Mouse (Mus musculus) spleen, adult 2 months (tissue): Measurements from ENCODE around the gene Pabpc4. TPM values are rescaled to one million over a fixed set of nuclear protein-coding genes. Genes with fewer than 3 reads are reported as not detected.
"Not testable (repeated sequence)": the region's sequence is repeated elsewhere in the genome, so short reads cannot be mapped to it uniquely, and the experiment has no call there.

Experiments used
- DNase-seq, 2 experiments: peaks; one replicate each; pipeline versions ENCODE4 v3.0.0 to v3.0.0-alpha.2; 2012 to 2021; ENCODE audit warnings: low spot score in 2 of 2, low read depth in 1 of 2
- H3K27ac ChIP-seq: fragments of 200-500 bp; 2 replicates; pipeline ENCODE4 v1.5.1; 2012; ENCODE audit warnings: low read length, inconsistent platforms; ENCODE audit not compliant: insufficient read depth
- H3K27me3 ChIP-seq: fragments of 200-500 bp; 2 replicates; pipeline ENCODE4 v1.6.1; 2012; ENCODE audit warnings: mild to moderate bottlenecking, moderate library complexity, low read length, inconsistent platforms; ENCODE audit not compliant: control insufficient read depth, insufficient read depth
- H3K36me3 ChIP-seq: fragments of 200-500 bp; 2 replicates; pipeline ENCODE4 v1.6.1; 2012; ENCODE audit warnings: mild to moderate bottlenecking, low read length, inconsistent platforms; ENCODE audit not compliant: control insufficient read depth, insufficient read depth
- H3K4me1 ChIP-seq: fragments of 200-500 bp; 2 replicates; pipeline ENCODE4 v1.6.1; 2011; ENCODE audit warnings: inconsistent platforms; ENCODE audit not compliant: control insufficient read depth, insufficient read depth, insufficient read length
- H3K4me3 ChIP-seq: fragments of 200-500 bp; 2 replicates; pipeline ENCODE4 v1.5.1; 2011; ENCODE audit warnings: mild to moderate bottlenecking, inconsistent platforms; ENCODE audit not compliant: insufficient read depth, insufficient read length; ENCODE audit errors: extremely low read depth
- CTCF ChIP-seq: fragments of 200-500 bp; IDR thresholded peaks from 2 replicates; pipeline ENCODE4 v1.5.1; 2011; ENCODE audit warnings: mild to moderate bottlenecking, inconsistent platforms; ENCODE audit not compliant: insufficient read depth, insufficient read length, insufficient replicate concordance; ENCODE audit errors: extremely low read depth
- POLR2A ChIP-seq: fragments of 200-500 bp; IDR thresholded peaks from 2 replicates; pipeline ENCODE4 v1.6.1; 2011; ENCODE audit warnings: low read depth, low read length, inconsistent platforms
- WGBS: fragments of 180-500 bp; shearing (Covaris S2); methylation state at CpG from one replicate; pipeline ENCODE4 v1.1.7; 2018; 5-methylcytosine and 5-hydroxymethylcytosine counted together
- polyA plus RNA-seq: library from polyadenylated mRNA; depleted of rRNA; stranded (reverse); fragments of >200 nt; gene quantifications from 2 replicates; pipeline ENCODE4 v1.2.3, GENCODE M21; 2012

Pabpc4 gene
- polyA plus RNA-seq, 1 experiment, result 137 TPM

DNA sequence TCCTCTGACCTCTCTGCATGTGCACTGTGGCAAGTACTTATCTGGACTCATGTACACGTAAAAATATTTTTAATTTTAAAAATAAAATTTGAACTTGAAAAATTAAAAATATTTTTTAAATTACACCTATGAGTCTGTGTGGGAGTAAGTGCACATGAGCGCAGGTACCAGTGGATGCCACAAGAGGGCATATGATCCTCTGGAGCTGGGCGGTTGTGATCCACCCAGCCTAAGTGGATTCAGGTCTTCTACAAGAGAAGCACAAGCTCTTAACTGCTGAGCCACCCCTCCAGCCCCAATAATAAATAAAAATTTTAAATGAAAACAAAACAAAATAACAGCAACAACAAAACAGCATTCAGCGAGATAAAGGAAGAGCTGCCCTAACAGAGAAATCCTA lies 71.0 kb downstream of the Pabpc4 start:
- Histone ChIP-seq H3K4me3 (no peak overlapping the region), H3K4me1 (no peaks in the 10 kb centered on the region), H3K27me3 (no peaks in the 10 kb centered on the region), H3K36me3 (no peaks in the 10 kb centered on the region), H3K27ac (no peak overlapping the region)
- WGBS, result 95% methylated on average over 4 of the region's 4 CpGs
- no peak for TF ChIP-seq CTCF
- DNase-seq, result no peak

DNA sequence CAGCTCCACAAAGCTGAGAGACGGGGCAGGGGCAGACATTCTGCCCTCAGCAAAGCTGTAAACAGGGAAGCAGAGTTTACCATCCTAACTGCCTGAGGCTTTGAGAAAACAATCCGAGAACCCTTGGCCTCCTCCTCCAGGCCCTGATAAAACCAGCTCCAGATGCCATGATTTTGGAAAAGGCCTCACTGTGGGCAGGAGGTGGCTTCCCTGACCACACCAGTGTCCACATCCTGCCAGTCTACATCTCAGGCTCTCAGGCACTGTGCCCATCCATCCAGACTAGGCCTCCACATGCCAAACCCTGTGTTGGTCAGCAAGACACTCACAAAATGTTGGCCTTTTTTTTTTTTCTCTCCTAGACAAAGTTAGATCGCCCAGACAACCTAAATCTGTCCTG lies 72.0 kb downstream of the Pabpc4 start:
- no peak for DNase-seq
- H3K36me3 ChIP-seq, result no peaks in the 10 kb centered on the region
- H3K27ac ChIP-seq, result no peak overlapping the region
- H3K27me3 ChIP-seq, result no peaks in the 10 kb centered on the region
- H3K4me1 ChIP-seq, result no peaks in the 10 kb centered on the region
- H3K4me3 ChIP-seq, result no peak overlapping the region
- 81% methylated on average over 3 of the region's 3 CpGs for WGBS
- no peak for TF ChIP-seq CTCF
- no peak for TF ChIP-seq POLR2A

DNA sequence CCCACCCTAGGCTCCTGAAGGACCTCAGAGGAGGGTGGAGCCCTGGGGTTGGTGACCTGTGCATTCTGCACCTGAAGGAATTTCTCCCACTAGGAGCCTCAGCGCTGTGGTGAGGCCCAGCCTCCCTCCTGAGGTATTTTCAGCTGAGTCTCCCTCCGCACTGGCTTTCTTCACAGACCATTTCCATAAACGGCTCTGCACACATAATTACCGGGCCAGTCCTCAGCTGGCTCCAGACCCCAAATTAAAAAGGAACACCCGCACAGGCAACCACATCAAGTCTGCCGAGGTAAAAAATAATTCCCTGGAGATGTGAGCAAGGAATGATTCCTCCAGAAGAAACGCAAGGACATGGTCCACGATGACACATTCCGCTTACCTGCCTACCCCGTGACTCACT lies 73.1 kb downstream of the Pabpc4 start:
- 92% methylated on average over 10 of the region's 10 CpGs for WGBS
- not testable (repeated sequence) for H3K27me3 ChIP-seq, H3K4me1 ChIP-seq, DNase-seq, H3K4me3 ChIP-seq, H3K36me3 ChIP-seq, H3K27ac ChIP-seq

DNA sequence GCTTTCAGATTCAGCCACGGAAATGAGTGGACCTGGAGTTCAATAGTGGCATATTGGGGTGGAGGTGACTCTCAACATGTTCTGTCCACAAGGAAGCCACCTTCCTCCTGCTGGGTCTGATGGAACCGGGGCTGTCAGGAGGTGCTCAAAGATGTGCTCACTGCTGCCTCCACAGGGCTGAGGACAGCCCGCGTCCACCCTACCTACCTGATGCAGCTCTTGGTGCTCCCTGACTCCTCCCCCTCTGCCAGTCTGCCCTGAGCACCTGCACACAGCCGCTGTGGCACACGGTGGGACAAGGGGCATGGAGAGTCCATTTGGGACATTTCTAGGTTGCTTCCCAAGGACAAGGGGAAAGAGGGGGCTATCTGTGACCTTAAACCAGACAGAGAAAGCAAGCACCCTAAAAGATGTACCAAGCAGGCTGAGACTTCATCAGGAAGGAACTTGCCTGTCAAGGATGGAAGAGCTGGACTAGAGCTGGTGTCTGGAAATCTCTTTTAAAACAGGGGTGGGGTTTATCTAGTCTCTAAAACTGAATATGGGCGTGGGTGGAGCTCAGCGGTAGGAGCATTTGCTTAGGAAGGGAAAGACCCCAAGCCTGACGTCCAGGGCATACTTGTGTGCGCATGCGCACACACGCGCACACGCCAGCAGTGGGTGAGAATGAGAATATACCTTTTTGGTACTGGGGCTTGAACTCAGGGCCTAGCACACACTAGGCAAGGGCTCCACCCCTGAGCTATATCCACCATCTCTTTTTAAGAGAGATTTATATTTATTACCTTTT lies 73.8 kb downstream of the Pabpc4 start:
- Histone ChIP-seq H3K36me3 (no peaks in the 10 kb centered on the region), H3K4me3 (no peak overlapping the region), H3K4me1 (no peaks in the 10 kb centered on the region), H3K27me3 (no peaks in the 10 kb centered on the region), H3K27ac (no peak overlapping the region)
- TF ChIP-seq CTCF (no peak), POLR2A (no peak)
- WGBS, result 87% methylated on average over 14 of the region's 14 CpGs
- DNase-seq, result no peak

DNA sequence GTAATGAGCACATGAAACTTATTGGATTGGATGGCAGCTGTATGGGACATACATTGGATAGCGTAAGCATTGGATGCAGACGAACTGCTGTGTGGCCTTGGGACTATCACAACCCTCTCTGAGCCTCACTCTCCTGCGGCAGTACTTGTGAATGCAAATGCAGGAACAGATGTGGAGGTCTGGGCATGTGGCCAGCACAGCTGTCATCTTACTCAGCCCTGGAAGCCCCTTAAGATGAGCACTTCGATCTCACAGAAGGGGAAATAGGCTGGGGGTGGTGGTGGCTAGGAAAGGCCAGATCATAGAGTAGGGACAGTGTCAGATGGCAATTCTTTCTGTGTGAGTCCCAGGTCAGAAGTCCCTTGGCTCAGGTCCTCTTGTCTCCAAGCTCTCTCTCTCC lies 75.5 kb downstream of the Pabpc4 start:
- Histone ChIP-seq H3K36me3 (no peaks in the 10 kb centered on the region), H3K27me3 (peaks cover 7% of the 10 kb centered on the region), H3K4me3 (no peak overlapping the region), H3K4me1 (peaks cover 6% of the 10 kb centered on the region), H3K27ac (no peak overlapping the region)
- no peak for TF ChIP-seq POLR2A
- TF ChIP-seq CTCF, result no peak
- 65% methylated on average over 4 of the region's 4 CpGs for WGBS
- DNase-seq, result no peak

DNA sequence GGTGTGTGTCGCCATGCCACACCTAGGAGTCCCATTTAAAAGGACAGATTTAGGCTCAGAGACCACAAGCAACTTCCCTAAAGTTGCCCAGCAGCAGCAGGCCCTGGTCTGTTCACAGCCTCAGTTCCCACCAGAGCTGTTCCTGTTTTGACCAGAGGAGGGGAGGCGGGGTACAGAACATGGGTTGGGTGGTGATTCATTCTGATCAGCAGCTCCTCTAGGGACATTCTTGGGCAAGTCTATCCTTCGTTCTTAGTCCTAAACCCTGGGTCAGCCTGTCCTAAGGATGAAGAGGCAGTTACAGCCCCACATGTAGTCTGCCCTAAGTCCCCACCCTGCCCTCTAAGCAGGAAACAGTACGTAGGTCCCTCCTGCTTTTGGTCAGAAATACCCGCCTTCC lies 78.1 kb downstream of the Pabpc4 start:
- Histone ChIP-seq H3K4me3 (no peak overlapping the region), H3K27ac (no peak overlapping the region), H3K4me1 (peaks cover 11% of the 10 kb centered on the region), H3K27me3 (peaks cover 14% of the 10 kb centered on the region), H3K36me3 (no peaks in the 10 kb centered on the region)
- WGBS, result 56% methylated on average over 5 of the region's 5 CpGs
- no peak for DNase-seq
- no peak for TF ChIP-seq CTCF
- no peak for TF ChIP-seq POLR2A

DNA sequence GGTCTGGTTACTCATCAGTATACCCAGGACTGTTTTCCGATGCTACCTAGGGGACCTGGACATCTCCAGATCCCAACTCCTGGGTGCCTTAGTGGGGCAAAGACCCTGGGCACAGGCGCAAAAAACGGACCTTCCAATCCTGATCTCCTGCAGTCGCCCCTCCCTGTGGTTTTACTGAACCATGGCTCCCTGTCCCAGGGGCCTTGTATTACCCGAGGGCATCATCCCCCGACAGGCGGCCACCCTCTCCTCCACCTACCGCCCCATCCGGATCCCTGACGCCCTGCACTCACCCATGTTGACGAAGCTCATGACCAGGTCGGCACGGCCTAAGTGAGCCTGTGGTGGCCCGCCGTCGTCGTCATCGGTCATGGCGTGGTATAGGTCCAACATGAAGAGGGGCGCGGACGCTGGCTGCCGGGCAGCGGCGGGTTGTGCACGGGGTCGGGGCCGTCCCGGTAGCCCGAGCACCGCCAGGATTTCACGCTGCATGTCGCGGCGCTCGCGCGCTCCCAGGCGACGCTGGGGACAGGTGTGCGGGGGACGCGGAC lies 80.0 kb downstream of the Pabpc4 start:
- H3K27ac ChIP-seq, result no peak overlapping the region
- H3K4me3 ChIP-seq, result peak overlapping the region; percentile 84
- DNase-seq, result no peak
- peaks cover 11% of the 10 kb centered on the region for H3K4me1 ChIP-seq
- 7% methylated on average over 43 of the region's 43 CpGs for WGBS
- no peaks in the 10 kb centered on the region for H3K36me3 ChIP-seq
- H3K27me3 ChIP-seq, result peaks cover 14% of the 10 kb centered on the region
- no peak for TF ChIP-seq CTCF
- TF ChIP-seq POLR2A, result no peak
